Mouse (Mus musculus) embryonic stem cell, embryonic (primary cell): Measurements from ENCODE around the gene Scgb2b18.
"Not testable (repeated sequence)": the region's sequence is repeated elsewhere in the genome, so short reads cannot be mapped to it uniquely, and the experiment has no call there.

Experiments used
- CTCF ChIA-PET, 4 experiments: fragments of 300-600 bp in 2 of 4; fragments of 350-600 bp in 2 of 4; sonication (Branson Sonifier 250); formaldehyde crosslinking; loops; one replicate each; lab custom pipeline; 2022; ENCODE audit warnings: inconsistent platforms in 2 of 4; lab: Charles Lee
- POLR2A ChIA-PET, 4 experiments: fragments of 300-600 bp in 2 of 4; fragments of 350-600 bp in 2 of 4; sonication (Branson Sonifier 250); formaldehyde crosslinking; loops; one replicate each; lab custom pipeline; 2022; ENCODE audit warnings: antibody characterized with exemption in 4 of 4, inconsistent platforms in 1 of 4; lab: Charles Lee

Gene Scgb2b18

DNA sequence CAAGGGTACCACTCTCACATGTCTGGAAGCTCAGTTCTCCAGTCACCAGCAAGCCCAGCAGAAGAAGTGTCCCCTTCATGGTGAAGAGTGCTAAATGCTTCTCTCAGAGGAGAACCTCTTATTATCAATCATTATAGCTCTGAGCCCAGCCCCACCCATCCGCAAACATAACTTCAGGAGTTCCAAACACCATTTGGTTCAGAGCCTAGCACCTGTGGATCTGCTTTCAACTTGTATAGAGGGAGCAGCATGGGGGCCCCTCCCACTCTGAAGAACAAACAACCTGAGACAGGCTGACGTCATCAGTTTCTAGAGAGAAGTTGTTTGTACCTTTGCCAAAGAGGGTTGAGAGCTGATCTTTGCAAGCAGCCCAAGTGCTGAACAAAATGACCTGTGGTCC is at the start of gene Scgb2b18:
Gene Scgb2b18 (minus strand): TSS at position 101 of the 400 bp plus-strand sequence.
- CTCF ChIA-PET: not testable (repeated sequence)

GRCm38 (mm10) chr7:33185268-33185667 is 11.6 kb upstream of the Scgb2b18 start, which contains the start of gene Scgb1b18:
Gene Scgb1b18 (plus strand): TSS chr7:33185568.
- POLR2A ChIA-PET, CTCF ChIA-PET: not testable (repeated sequence)

More for the DNA sequence above, at the start of gene Scgb2b18:
- POLR2A ChIA-PET: not testable (repeated sequence)
